Mouse (Mus musculus) embryonic fibroblast, embryonic 13.5 days (primary cell): ENCODE results near the gene Magea6. TPM values are rescaled to one million over a fixed set of nuclear protein-coding genes. Genes with fewer than 3 reads are reported as not detected.
"Not testable (repeated sequence)": the region's sequence is repeated elsewhere in the genome, so short reads cannot be mapped to it uniquely, and the experiment has no call there.

Experiments used
- H3K27ac ChIP-seq: 2 replicates; pipeline ENCODE4 v1.5.1; 2012; ENCODE audit warnings: low read length, control low read depth, inconsistent platforms; ENCODE audit not compliant: insufficient read depth
- H3K4me1 ChIP-seq: 2 replicates; pipeline ENCODE4 v1.6.1; 2011; ENCODE audit warnings: low read length; ENCODE audit not compliant: control insufficient read depth, insufficient read depth
- H3K4me3 ChIP-seq: 2 replicates; pipeline ENCODE4 v1.5.1; 2011; ENCODE audit warnings: mild to moderate bottlenecking, control low read depth, low read length; ENCODE audit not compliant: insufficient read depth
- polyA plus RNA-seq: library from polyadenylated mRNA; stranded (reverse); fragments of >200 nt; gene quantifications from 2 replicates; pipeline ENCODE4 v1.2.4, GENCODE M21; 2011; ENCODE audit warnings: low read depth; ENCODE audit not compliant: missing spikeins, insufficient read length

Magea6 gene
- not detected in 2 replicates for polyA plus RNA-seq

DNA sequence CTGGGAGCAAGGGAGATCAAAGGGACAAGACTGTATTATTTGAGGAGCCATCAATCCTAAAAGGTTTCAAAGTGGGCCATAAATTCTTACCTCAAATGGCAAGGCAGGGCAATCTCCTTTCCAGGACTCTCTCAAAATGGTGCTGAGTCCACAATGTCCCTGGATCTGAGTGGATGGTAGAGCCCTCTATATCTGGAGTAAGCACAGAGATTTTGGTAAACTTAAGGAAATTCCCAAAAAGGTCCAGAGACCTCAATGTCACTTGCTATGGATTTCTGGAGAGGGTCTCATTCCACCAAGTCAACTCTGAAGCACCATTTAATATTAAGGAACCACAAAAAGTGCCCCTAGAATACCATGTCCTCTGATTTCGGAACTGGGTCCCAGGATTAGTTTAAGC is at the start of gene Magea6:
Magea6 (minus strand) TSS at position 101 of the 400 bp plus-strand sequence.
- not testable (repeated sequence) for H3K4me3 ChIP-seq, H3K4me1 ChIP-seq, H3K27ac ChIP-seq

DNA sequence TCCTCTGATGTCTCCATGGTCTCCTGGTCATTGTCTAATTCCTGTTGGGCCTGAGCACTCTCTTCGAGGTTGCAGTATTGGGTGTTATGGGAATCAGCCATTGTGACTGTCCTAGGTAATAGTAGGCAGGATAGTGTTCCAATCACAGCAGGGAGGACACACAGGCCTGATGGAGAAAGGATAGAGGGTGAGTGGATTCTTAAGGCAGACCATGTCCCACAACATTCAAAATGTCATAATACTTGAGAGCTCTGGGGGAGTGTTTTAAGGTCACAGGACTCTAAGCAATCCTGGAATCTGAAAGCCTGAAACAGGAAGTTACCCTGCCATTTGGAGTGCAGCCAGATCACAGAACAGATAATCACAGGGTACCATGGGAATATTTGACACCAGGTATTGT is 13.6 kb upstream of the Magea6 start, which contains the start of gene Magea3:
Magea3 (minus strand) TSS at position 101 of the 400 bp plus-strand sequence.
- H3K4me3 ChIP-seq, H3K27ac ChIP-seq, H3K4me1 ChIP-seq: not testable (repeated sequence)

DNA sequence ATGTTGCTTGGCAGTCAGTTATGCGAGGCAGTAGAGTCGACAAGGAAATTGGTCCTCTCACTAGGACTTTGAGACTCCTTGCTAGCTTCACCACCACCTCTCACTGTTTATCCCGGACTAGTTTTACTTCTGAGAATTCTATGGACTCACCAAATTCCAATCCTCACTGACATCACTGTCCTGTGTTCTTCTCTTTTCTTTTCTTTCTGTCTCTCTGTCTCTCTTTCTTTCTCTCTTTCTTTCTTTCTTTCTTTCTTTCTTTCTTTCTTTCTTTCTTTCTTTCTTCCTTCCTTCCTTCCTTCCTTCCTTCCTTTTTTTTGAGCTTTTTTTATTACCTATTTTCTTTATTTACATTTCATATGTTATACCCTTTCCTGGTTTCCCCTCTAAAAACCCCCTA is 45.6 kb downstream of the Magea6 start, which contains the start of gene Cldn34b1:
Cldn34b1 (minus strand) TSS at position 101 of the 400 bp plus-strand sequence.
- H3K4me1 ChIP-seq, H3K4me3 ChIP-seq, H3K27ac ChIP-seq: not testable (repeated sequence)

Other genes starting within 250 kb of the Magea6 start
- gene Cldn34b1, start 45.7 kb downstream of the Magea6 start, polyA plus RNA-seq, result not detected in 2 replicates
- gene Magea3, start 13.5 kb upstream of the Magea6 start, polyA plus RNA-seq, result not detected in 2 replicates
- gene Magea8, start 59.9 kb upstream of the Magea6 start, polyA plus RNA-seq, result not detected in 2 replicates
- not detected in 2 replicates for gene Magea5, start 127.2 kb upstream of the Magea6 start, polyA plus RNA-seq
- gene Magea1, start 153.8 kb upstream of the Magea6 start, polyA plus RNA-seq, result not detected in 2 replicates
- not detected in 2 replicates for gene Magea2, start 157.7 kb upstream of the Magea6 start, polyA plus RNA-seq
- gene Cldn34b2, start 192.4 kb upstream of the Magea6 start, polyA plus RNA-seq, result not detected in 2 replicates